Mouse (Mus musculus): Measurements from ENCODE around the gene Skil. TPM values are rescaled to one million over a fixed set of nuclear protein-coding genes. Genes with fewer than 3 reads are reported as not detected.

The Skil gene
- total and polyA plus RNA-seq, 3 experiments = 11.1 to 18.9 (median 11.2) TPM

GRCm38 (mm10) chr3:31089956-31090355, 4.9 kb upstream of the Skil start:
- H3K36me3 ChIP-seq (replicated peaks in 1 of 2; ENCODE audit: control insufficient read depth in 1 of 2, insufficient read depth in 1 of 2, low read length in 1 of 2) = no peaks in the 10 kb centered on the region
- in situ Hi-C loops (cut with MboI; ENCODE audit: low pct_ligation_motif_present, low pct_unique_long_range_greater_than_20kb, low sequenced_read_pairs) = no loop called here
- TF ChIP-seq MYC (IDR thresholded peaks at IDR 0.05; ENCODE audit: low read depth, low read length) = no peak
- TF ChIP-seq MAZ (IDR thresholded peaks at IDR 0.05; ENCODE audit: low read depth, low read length) = 0 out of 2 replicates have a peak, but pooled peaks have one; percentile 25
- TF ChIP-seq CHD2 (IDR thresholded peaks at IDR 0.05; ENCODE audit: low read length) = no peak
- TF ChIP-seq NELFE (IDR thresholded peaks at IDR 0.05; ENCODE audit: low read depth, low read length) = no peak
- TF ChIP-seq CHD1 (IDR thresholded peaks at IDR 0.05; ENCODE audit: low read depth, low read length) = 0 out of 2 replicates have a peak, but pooled peaks have one; percentile 33
- TF ChIP-seq ETS1 (conservative IDR thresholded peaks at IDR 0.05; ENCODE audit: low read depth, low read length) = no peak
- TF ChIP-seq MEF2A (IDR thresholded peaks at IDR 0.05; ENCODE audit: borderline replicate concordance, low read depth, low read length) = peak; percentile 50
- 0 out of 2 replicates have a peak, but pooled peaks have one; percentile 51 for TF ChIP-seq TBP (conservative IDR thresholded peaks at IDR 0.05; ENCODE audit: low read depth, low read length)
- no peak for TF ChIP-seq SIN3A (IDR thresholded peaks at IDR 0.05; ENCODE audit: low read length)
- TF ChIP-seq ZC3H11A (IDR thresholded peaks at IDR 0.05; ENCODE audit: low read depth, low read length) = no peak
- no peak for TF ChIP-seq JUN (IDR thresholded peaks at IDR 0.05; ENCODE audit: insufficient read depth, low read depth, low read length)
- TF ChIP-seq MAFK (IDR thresholded peaks at IDR 0.05; ENCODE audit: insufficient replicate concordance, low read length) = no peak
- dilution Hi-C loops (cut with MboI; ENCODE audit: extremely low pct_ligation_motif_present, extremely low pct_unique_long_range_greater_than_20kb, low sequenced_read_pairs) = no loop called here
- no peaks in the 10 kb centered on the region; the same call in 1 of the 2 replicates for H3K79me2 ChIP-seq (replicated peaks; ENCODE audit: control insufficient read depth, extremely low read depth, insufficient read depth, poor library complexity, severe bottlenecking)
- DNase-seq (ENCODE audit: extremely low read depth) = peak; percentile 86
- peaks cover 22 to 73% of the 10 kb centered on the region in 2 experiments for H3K4me1 ChIP-seq (ENCODE audit: control insufficient read depth in 1 of 2, insufficient read depth in 2 of 2)
- no peaks in the 10 kb centered on the region for H3K27me3 ChIP-seq (replicated peaks)
- no peak overlapping the region for H3K9ac ChIP-seq (ENCODE audit: insufficient read depth, low read depth)
- H3K27ac ChIP-seq (ENCODE audit: insufficient read depth, low read depth) = no peak overlapping the region
- no peak overlapping the region for H3K4me3 ChIP-seq (replicated peaks in 1 of 3; ENCODE audit: low read depth in 2 of 3, low read length in 2 of 3, poor library complexity in 1 of 3)
- peak overlapping the region; percentile 50; the same call in 1 of the 2 replicates for H3K4me2 ChIP-seq (ENCODE audit: insufficient read depth, low read depth, poor library complexity, severe bottlenecking)
- no peaks in the 10 kb centered on the region for H3K9me3 ChIP-seq (replicated peaks; ENCODE audit: low read length)

- H3K4me2 ChIP-seq (ENCODE audit: insufficient read depth, low read depth, poor library complexity, severe bottlenecking) = peak overlapping the region; percentile 55
- H3K79me2 ChIP-seq (replicated peaks; ENCODE audit: control insufficient read depth, extremely low read depth, insufficient read depth, poor library complexity, severe bottlenecking) = peaks cover 8% of the 10 kb centered on the region
- 0 out of 2 replicates have a peak, but pooled peaks have one; percentile 38 for TF ChIP-seq TCF12 (IDR thresholded peaks at IDR 0.05; ENCODE audit: low read depth, low read length)
- TF ChIP-seq BHLHE40 (IDR thresholded peaks at IDR 0.05; ENCODE audit: low read depth, low read length) = no peak
- peak; percentile 5; the same call in 1 of the 2 replicates for TF ChIP-seq SMC3 (IDR thresholded peaks at IDR 0.05; ENCODE audit: low read depth, low read length)
- peak; percentile 4; the same call in 1 of the 2 replicates for TF ChIP-seq MAX (IDR thresholded peaks at IDR 0.05; ENCODE audit: low read length)
- TF ChIP-seq ELF1 (IDR thresholded peaks at IDR 0.05; ENCODE audit: low read depth, low read length) = no peak
- H3K4me1 ChIP-seq (ENCODE audit: control insufficient read depth in 1 of 2, insufficient read depth in 2 of 2) = peaks cover 14 to 69% of the 10 kb centered on the region in 2 experiments
- peak overlapping the region; percentile 82 for H3K27ac ChIP-seq (ENCODE audit: insufficient read depth, low read depth)
- DNase-seq (ENCODE audit: extremely low read depth) = peak; percentile 57
- no peaks in the 10 kb centered on the region for H3K27me3 ChIP-seq (replicated peaks)
- peak overlapping the region; percentile 4; the same call in 1 of the 2 replicates for H3K9ac ChIP-seq (ENCODE audit: insufficient read depth, low read depth)
- in situ Hi-C loops (cut with MboI; ENCODE audit: low pct_ligation_motif_present, low pct_unique_long_range_greater_than_20kb, low sequenced_read_pairs) (no loop called here), dilution Hi-C loops (cut with MboI; ENCODE audit: extremely low pct_ligation_motif_present, extremely low pct_unique_long_range_greater_than_20kb, low sequenced_read_pairs) (no loop called here)
- H3K4me3 ChIP-seq (replicated peaks in 1 of 3; ENCODE audit: low read depth in 2 of 3, low read length in 2 of 3, poor library complexity in 1 of 3) = peak overlapping the region; percentile 28 to 39 (median 28)
- peaks cover 0 to 7% of the 10 kb centered on the region in 2 experiments for H3K36me3 ChIP-seq (replicated peaks in 1 of 2; ENCODE audit: control insufficient read depth in 1 of 2, insufficient read depth in 1 of 2, low read length in 1 of 2)
- H3K9me3 ChIP-seq (replicated peaks; ENCODE audit: low read length) = no peaks in the 10 kb centered on the region
Measured at GRCm38 (mm10) chr3:31093196-31093595, 1.7 kb upstream of the Skil start.
